Mouse (Mus musculus) bone marrow macrophage, adult 2 months (primary cell): ENCODE data around the gene Cct8l1. TPM values are rescaled to one million over a fixed set of nuclear protein-coding genes. Genes with fewer than 3 reads are reported as not detected.

ENCODE experiments used
- H3K27ac ChIP-seq: 2 replicates; pipeline ENCODE4 v1.5.1; 2012; ENCODE audit warnings: low read depth, low read length; ENCODE audit not compliant: insufficient read depth
- H3K4me1 ChIP-seq: 2 replicates; pipeline ENCODE4 v1.6.1; 2012; ENCODE audit warnings: low read length; ENCODE audit not compliant: control insufficient read depth, insufficient read depth
- H3K4me3 ChIP-seq: 2 replicates; pipeline ENCODE4 v1.5.1; 2012; ENCODE audit warnings: mild to moderate bottlenecking, low read length, moderate library complexity; ENCODE audit not compliant: insufficient read depth
- CTCF ChIP-seq: IDR thresholded peaks from 2 replicates; pipeline ENCODE4 v1.5.1; 2012; ENCODE audit warnings: low read depth, mild to moderate bottlenecking, low read length, moderate library complexity
- POLR2A ChIP-seq: IDR thresholded peaks from 2 replicates; pipeline ENCODE4 v1.6.1; 2012; ENCODE audit warnings: mild to moderate bottlenecking, low read depth, low read length, borderline replicate concordance
- polyA plus RNA-seq: library from polyadenylated mRNA; stranded (reverse); fragments of >200 nt; gene quantifications from 2 replicates; pipeline ENCODE4 v1.2.4, GENCODE M21; 2012; ENCODE audit not compliant: missing spikeins, insufficient read depth, insufficient read length

Cct8l1 gene
- not detected in 2 replicates for polyA plus RNA-seq

- no peak within 1 kb of the TSS for H3K27ac ChIP-seq
- TF ChIP-seq CTCF (no peak), POLR2A (no peak)
Observed at GRCm38 (mm10) chr5:25515767-25516166, at the start of gene Cct8l1. TSS of gene Cct8l1 (plus strand) at chr5:25516067.

GRCm38 (mm10) chr5:25472070-25472469 lies 43.8 kb upstream of the Cct8l1 start:
- Histone ChIP-seq H3K27ac (no peak overlapping the region), H3K4me3 (no peak overlapping the region), H3K4me1 (peaks cover 7% of the 10 kb centered on the region)
- TF ChIP-seq POLR2A = no peak
- no peak for TF ChIP-seq CTCF

More at GRCm38 (mm10) chr5:25515767-25516166, at the start of gene Cct8l1:
- Histone ChIP-seq H3K4me1 (no peaks in the 10 kb centered on the region), H3K4me3 (no peak within 1 kb of the TSS)

- no peak overlapping the region for H3K4me3 ChIP-seq
- TF ChIP-seq POLR2A = no peak
- TF ChIP-seq CTCF = no peak
- H3K4me1 ChIP-seq = peaks cover 15% of the 10 kb centered on the region
- no peak overlapping the region for H3K27ac ChIP-seq
Observed at GRCm38 (mm10) chr5:25475789-25476188, 40.1 kb upstream of the Cct8l1 start.

GRCm38 (mm10) chr5:25478863-25479262 lies 37.0 kb upstream of the Cct8l1 start:
- TF ChIP-seq POLR2A (no peak), CTCF (no peak)
- H3K4me1 ChIP-seq = peaks cover 17% of the 10 kb centered on the region
- H3K4me3 ChIP-seq = no peak overlapping the region
- no peak overlapping the region for H3K27ac ChIP-seq

GRCm38 (mm10) chr5:25496652-25497051 lies 19.2 kb upstream of the Cct8l1 start:
- TF ChIP-seq POLR2A (no peak), CTCF (no peak)
- Histone ChIP-seq H3K4me3 (peak overlapping the region; percentile 47), H3K27ac (no peak overlapping the region)

GRCm38 (mm10) chr5:25497369-25497719 lies 18.5 kb upstream of the Cct8l1 start:
- TF ChIP-seq CTCF = no peak
- TF ChIP-seq POLR2A = no peak
- H3K4me3 ChIP-seq = peak overlapping the region; percentile 100
- peaks cover 10% of the 10 kb centered on the region for H3K4me1 ChIP-seq
- peak overlapping the region; percentile 88; the same call in 1 of the 2 replicates for H3K27ac ChIP-seq

More at GRCm38 (mm10) chr5:25496652-25497051, 19.2 kb upstream of the Cct8l1 start:
- peaks cover 10% of the 10 kb centered on the region for H3K4me1 ChIP-seq

- H3K27ac ChIP-seq = peak overlapping the region; percentile 88
Observed at GRCm38 (mm10) chr5:25497720-25498345, 18.0 kb upstream of the Cct8l1 start.

GRCm38 (mm10) chr5:25498346-25498820 lies 17.5 kb upstream of the Cct8l1 start, which contains the start of gene Kmt2c:
TSS of gene Kmt2c (minus strand) at chr5:25498783.
- no peak for TF ChIP-seq CTCF
- TF ChIP-seq POLR2A = no peak
- Histone ChIP-seq H3K27ac (peak within 1 kb of the TSS; percentile 95), H3K4me1 (peaks cover 10% of the 10 kb centered on the region), H3K4me3 (peak within 1 kb of the TSS; percentile 100)

More at GRCm38 (mm10) chr5:25497720-25498345, 18.0 kb upstream of the Cct8l1 start:
- Histone ChIP-seq H3K4me1 (peaks cover 10% of the 10 kb centered on the region), H3K4me3 (peak overlapping the region; percentile 100)
- TF ChIP-seq CTCF (no peak), POLR2A (no peak)

GRCm38 (mm10) chr5:25498821-25499422 lies 16.9 kb upstream of the Cct8l1 start:
- TF ChIP-seq POLR2A = no peak
- no peak for TF ChIP-seq CTCF
- H3K27ac ChIP-seq = peak overlapping the region; percentile 95
- peak overlapping the region; percentile 100 for H3K4me3 ChIP-seq
- H3K4me1 ChIP-seq = peaks cover 10% of the 10 kb centered on the region
